Mouse (Mus musculus): ENCODE data around the gene Tmem170b. TPM values are rescaled to one million over a fixed set of nuclear protein-coding genes. Genes with fewer than 3 reads are reported as not detected.
"Not testable (repeated sequence)": the region's sequence is repeated elsewhere in the genome, so short reads cannot be mapped to it uniquely, and the experiment has no call there.

Tmem170b gene
- total RNA-seq, 2 experiments from 2014 or later = 83.5 to 85.9 TPM

GRCm38 (mm10) chr13:41660052-41660793 is 54.5 kb downstream of the Tmem170b start:
- DNase-seq (ENCODE audit: extremely low spot score in 1 of 2, low spot score in 2 of 2) = no peak
- intact Hi-C loops (cut with DNase I) = no loop called here

- no peak for DNase-seq (ENCODE audit: extremely low spot score in 1 of 2, low spot score in 2 of 2)
- intact Hi-C loops (cut with DNase I) = no loop called here
Observed at GRCm38 (mm10) chr13:41661116-41661515, 55.4 kb downstream of the Tmem170b start.

GRCm38 (mm10) chr13:41662401-41663070 is 56.8 kb downstream of the Tmem170b start:
- intact Hi-C loops (cut with DNase I) = no loop called here
- DNase-seq (ENCODE audit: extremely low spot score in 1 of 2, low spot score in 2 of 2) = peak in 1 of 2 experiments; percentile 83

GRCm38 (mm10) chr13:41663501-41664195 is 57.9 kb downstream of the Tmem170b start:
- no peak for DNase-seq (ENCODE audit: extremely low spot score in 1 of 2, low spot score in 2 of 2)
- intact Hi-C loops (cut with DNase I) = no loop called here

- intact Hi-C loops (cut with DNase I) = no loop called here
- no peak for DNase-seq (ENCODE audit: extremely low spot score in 1 of 2, low spot score in 2 of 2)
Observed at GRCm38 (mm10) chr13:41669951-41670350, 64.2 kb downstream of the Tmem170b start.

GRCm38 (mm10) chr13:41670386-41671130 is 64.9 kb downstream of the Tmem170b start:
- intact Hi-C loops (cut with DNase I) = no loop called here
- peak in 1 of 2 experiments; percentile 29 for DNase-seq (ENCODE audit: extremely low spot score in 1 of 2, low spot score in 2 of 2)

GRCm38 (mm10) chr13:41671136-41671705 is 65.5 kb downstream of the Tmem170b start:
- DNase-seq (ENCODE audit: extremely low spot score in 1 of 2, low spot score in 2 of 2) = no peak
- intact Hi-C loops (cut with DNase I) = no loop called here

GRCm38 (mm10) chr13:41672904-41673303 is 67.2 kb downstream of the Tmem170b start:
- DNase-seq (ENCODE audit: extremely low spot score in 1 of 2, low spot score in 2 of 2); intact Hi-C loops (cut with DNase I): not testable (repeated sequence)

- intact Hi-C loops (cut with DNase I) = no loop called here
- no peak for DNase-seq (ENCODE audit: extremely low spot score in 1 of 2, low spot score in 2 of 2)
Observed at GRCm38 (mm10) chr13:41673541-41673940, 67.8 kb downstream of the Tmem170b start.

GRCm38 (mm10) chr13:41674608-41675007 is 68.9 kb downstream of the Tmem170b start:
- DNase-seq (ENCODE audit: extremely low spot score in 1 of 2, low spot score in 2 of 2); intact Hi-C loops (cut with DNase I): not testable (repeated sequence)

GRCm38 (mm10) chr13:41675498-41675897 is 69.8 kb downstream of the Tmem170b start:
- DNase-seq (ENCODE audit: extremely low spot score in 1 of 2, low spot score in 2 of 2) = no peak
- intact Hi-C loops (cut with DNase I) = no loop called here

GRCm38 (mm10) chr13:41675966-41676835 is 70.5 kb downstream of the Tmem170b start:
- no peak for DNase-seq (ENCODE audit: extremely low spot score in 1 of 2, low spot score in 2 of 2)
- intact Hi-C loops (cut with DNase I) = no loop called here

GRCm38 (mm10) chr13:41676836-41677186 is 71.1 kb downstream of the Tmem170b start:
- no peak for DNase-seq (ENCODE audit: extremely low spot score in 1 of 2, low spot score in 2 of 2)
- intact Hi-C loops (cut with DNase I) = no loop called here

- DNase-seq (ENCODE audit: extremely low spot score in 1 of 2, low spot score in 2 of 2) = no peak
- intact Hi-C loops (cut with DNase I) = no loop called here
Observed at GRCm38 (mm10) chr13:41680854-41681549, 75.3 kb downstream of the Tmem170b start.

GRCm38 (mm10) chr13:41682341-41683119 is 76.8 kb downstream of the Tmem170b start:
- intact Hi-C loops (cut with DNase I) = no loop called here
- DNase-seq (ENCODE audit: extremely low spot score in 1 of 2, low spot score in 2 of 2) = peak in 1 of 2 experiments; percentile 25

- intact Hi-C loops (cut with DNase I) = no loop called here
- no peak for DNase-seq (ENCODE audit: extremely low spot score in 1 of 2, low spot score in 2 of 2)
Observed at GRCm38 (mm10) chr13:41683356-41684012, 77.8 kb downstream of the Tmem170b start.
